Mouse (Mus musculus) thymus, adult 2 months (tissue): Measurements from ENCODE around the gene Gnpat.

Experiments
- CTCF ChIP-seq: fragments of 200-500 bp; IDR thresholded peaks from 2 replicates; pipeline ENCODE4 v1.5.1; 2012; ENCODE audit warnings: mild to moderate bottlenecking, control low read depth, low read length, moderate library complexity, borderline replicate concordance; ENCODE audit not compliant: control insufficient read depth, poor library complexity, insufficient read depth; ENCODE audit errors: extremely low read depth
- POLR2A ChIP-seq: fragments of 200-500 bp; IDR thresholded peaks from 2 replicates; pipeline ENCODE4 v1.6.1; 2012; ENCODE audit warnings: mild to moderate bottlenecking, low read length, control low read depth, moderate library complexity; ENCODE audit not compliant: control insufficient read depth, poor library complexity, insufficient read depth; ENCODE audit errors: extremely low read depth

- TF ChIP-seq CTCF (no peak), POLR2A (no peak)
Observed at GRCm38 (mm10) chr8:124859466-124859865, 3.4 kb upstream of the Gnpat start.
